ENCODE assay signal across 9 mouse cellular contexts in genomic region chr7:46546539-46546938, GRCm38 (mm10).
DNase-seq lines count a peak whose midpoint lies in the region; ATAC-seq lines count a peak whose summit lies in the region.
"Had no signal": no experiment of that assay in that cellular context is flagged by ENCODE, and none has a peak within 500 bp of the region (broad histone marks: within the 10 kb centered on the region; RNA-seq: fewer than 3 reads in every experiment).

No protein-coding gene starts in this region.

- ATAC-seq in granulocyte monocyte progenitor cell, adult 5-6 weeks (replicated peaks; ENCODE audit: poor library complexity, severe bottlenecking): peak; percentile 84
- ATAC-seq: intestine, postnatal 0 days had no signal

- peak; percentile 50 for DNase-seq in layer of hippocampus, adult 9-11 months
- no peak for DNase-seq in layer of hippocampus, postnatal 14 days (ENCODE audit: low spot score in 2 of 2)
- DNase-seq in lung, postnatal 10 days: peak; percentile 12
- DNase-seq in skeletal muscle tissue, adult 2 months (ENCODE audit: low read depth, low spot score): peak; percentile 30
- DNase-seq in adrenal gland, adult (ENCODE audit: inconsistent age in 2 of 2, low spot score in 1 of 2): no peak
- DNase-seq in ovary, postnatal 10 days (ENCODE audit: low spot score): no peak
- DNase-seq in left cerebral cortex, adult 18-20 months (ENCODE audit: low spot score in 2 of 2): no peak

Comparison
In these comparisons a context has a peak if more than half of its experiments do, and no peak if none do; other contexts are left out.
1. DNase-seq: peak in layer of hippocampus, adult 9-11 months (single experiment), lung, postnatal 10 days (single experiment) and skeletal muscle tissue, adult 2 months (single experiment); none in layer of hippocampus, postnatal 14 days (0 of 2), adrenal gland, adult (0 of 2), ovary, postnatal 10 days (single experiment) and left cerebral cortex, adult 18-20 months (0 of 2).